Mouse (Mus musculus) stomach, postnatal 0 days (tissue): Measurements from ENCODE around the gene Lyzl6. TPM values are rescaled to one million over a fixed set of nuclear protein-coding genes. Genes with fewer than 3 reads are reported as not detected.

Source experiments
- ATAC-seq: fragments of 200-750 bp; cut with Nextera tagmentation; 2 replicates; pipeline ENCODE4 v1.8.0; 2017; ENCODE audit not compliant: low FRiP score, low TSS enrichment
- DNase-seq: peaks from one replicate; pipeline ENCODE4 v3.0.0-alpha.2; 2016; ENCODE audit warnings: low spot score
- H3K27ac ChIP-seq: fragments of 300-500 bp; sonication (generic); replicated peaks from 2 replicates; pipeline ENCODE4 v1.5.1; 2014; ENCODE audit warnings: mild to moderate bottlenecking, control low read depth
- H3K27me3 ChIP-seq: fragments of 300-500 bp; sonication (generic); 2 replicates; pipeline ENCODE4 v1.6.1; 2014; ENCODE audit warnings: low read length; ENCODE audit not compliant: control insufficient read depth, insufficient read depth
- H3K36me3 ChIP-seq: fragments of 300-500 bp; sonication (generic); 2 replicates; pipeline ENCODE4 v1.6.1; 2014; ENCODE audit warnings: low read length, mixed read lengths; ENCODE audit not compliant: control insufficient read depth, insufficient read depth
- H3K4me1 ChIP-seq: fragments of 300-500 bp; sonication (generic); replicated peaks from 2 replicates; pipeline ENCODE4 v1.6.1; 2014; ENCODE audit warnings: antibody characterized with exemption; ENCODE audit not compliant: control insufficient read depth, insufficient read depth
- H3K4me2 ChIP-seq: fragments of 300-500 bp; sonication (generic); replicated peaks from 2 replicates; pipeline ENCODE4 v1.6.1; 2014; ENCODE audit warnings: low read depth, mild to moderate bottlenecking, control low read depth, moderate library complexity
- H3K4me3 ChIP-seq: fragments of 300-500 bp; sonication (generic); 2 replicates; pipeline ENCODE4 v1.5.1; 2014; ENCODE audit warnings: low read depth, low read length, control low read depth
- H3K9ac ChIP-seq: fragments of 300-500 bp; sonication (generic); 2 replicates; pipeline ENCODE4 v1.6.1; 2014; ENCODE audit warnings: mild to moderate bottlenecking, low read length, control low read depth, mixed read lengths
- H3K9me3 ChIP-seq: fragments of 300-500 bp; sonication (generic); 2 replicates; pipeline ENCODE4 v1.6.1; 2016; ENCODE audit warnings: low read length; ENCODE audit not compliant: control insufficient read depth
- CTCF ChIP-seq: IDR thresholded peaks from 2 replicates; pipeline ENCODE4 v1.5.1; 2016; ENCODE audit warnings: antibody characterized with exemption, low read depth, mild to moderate bottlenecking, moderate library complexity
- EP300 ChIP-seq: optimal IDR thresholded peaks from 2 replicates; pipeline ENCODE3; 2016; ENCODE audit warnings: antibody characterized with exemption
- WGBS: fragments of 180-500 bp; shearing (Covaris S2); extraction: QIAGEN DNeasy Blood & Tissue Kit; methylation state at CpG from one replicate; pipeline ENCODE4 v1.1.7; 2014; 5-methylcytosine and 5-hydroxymethylcytosine counted together
- polyA plus RNA-seq: library from polyadenylated mRNA; unstranded; fragments of >200 nt; fragmentation: Nextera tagmentation; extraction: Ambion mirVana; gene quantifications from 2 replicates; pipeline ENCODE4 v1.2.1, GENCODE M21; 2015

Gene Lyzl6
- polyA plus RNA-seq, 1 experiment from 2014 or later = not detected

DNA sequence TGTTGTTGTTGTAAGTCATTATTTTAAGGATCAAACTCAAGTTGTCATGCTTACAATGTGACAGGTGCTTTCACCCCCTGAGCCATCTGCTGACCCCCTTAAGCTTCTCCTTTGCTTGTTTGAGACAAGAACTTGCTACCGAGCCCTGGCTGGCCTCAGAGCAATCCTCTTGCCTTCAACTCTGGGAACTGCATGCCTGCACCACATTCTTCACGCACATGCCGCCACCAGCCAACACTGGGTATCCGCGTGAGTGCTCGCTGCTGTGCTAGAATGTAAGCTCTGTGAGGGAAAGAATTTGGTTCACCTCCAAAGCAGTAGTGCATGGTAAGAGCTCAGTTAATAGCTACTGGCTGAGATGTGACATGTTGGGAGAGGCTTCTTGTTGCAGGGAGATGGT lies 2.4 kb downstream of the Lyzl6 start:
- H3K9me3 ChIP-seq = no peaks in the 10 kb centered on the region
- H3K4me1 ChIP-seq = no peaks in the 10 kb centered on the region
- no peak overlapping the region for H3K9ac ChIP-seq
- DNase-seq (no peak), ATAC-seq (no peak)
- H3K4me3 ChIP-seq = no peak overlapping the region
- TF ChIP-seq CTCF (no peak), EP300 (no peak)
- H3K27me3 ChIP-seq = peaks cover 3% of the 10 kb centered on the region; the same call in 1 of the 2 replicates
- WGBS = 71% methylated on average over 6 of the region's 6 CpGs
- no peak overlapping the region for H3K27ac ChIP-seq
- H3K36me3 ChIP-seq = no peaks in the 10 kb centered on the region
- no peak overlapping the region for H3K4me2 ChIP-seq

DNA sequence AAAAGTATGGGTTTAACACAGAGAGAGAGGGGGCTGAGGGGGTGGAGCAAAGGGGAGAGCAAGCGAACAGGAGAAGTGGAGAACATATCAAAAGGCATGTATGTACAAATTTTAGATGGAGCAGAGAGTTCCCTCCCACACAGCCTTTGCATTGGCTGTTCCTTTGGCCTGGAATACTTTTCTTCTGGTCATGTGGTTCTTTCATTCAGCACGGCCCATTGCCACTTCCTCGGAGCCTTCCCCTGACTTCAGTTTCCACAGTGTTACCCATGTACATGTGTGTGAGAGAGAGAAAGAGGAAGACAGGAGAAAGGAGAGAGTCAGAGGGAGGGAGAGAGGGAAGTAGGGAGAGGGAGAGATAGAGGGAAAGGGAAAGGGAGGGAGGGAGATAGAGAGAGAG lies 3.2 kb downstream of the Lyzl6 start:
- no peak overlapping the region for H3K4me3 ChIP-seq
- 71% methylated on average over 3 of the region's 3 CpGs for WGBS
- H3K9me3 ChIP-seq = no peaks in the 10 kb centered on the region
- TF ChIP-seq CTCF (no peak), EP300 (no peak)
- no peak overlapping the region for H3K27ac ChIP-seq
- ATAC-seq (no peak), DNase-seq (no peak)
- no peak overlapping the region for H3K9ac ChIP-seq
- H3K4me2 ChIP-seq = no peak overlapping the region
- no peaks in the 10 kb centered on the region for H3K4me1 ChIP-seq
- H3K27me3 ChIP-seq = no peaks in the 10 kb centered on the region
- H3K36me3 ChIP-seq = no peaks in the 10 kb centered on the region

DNA sequence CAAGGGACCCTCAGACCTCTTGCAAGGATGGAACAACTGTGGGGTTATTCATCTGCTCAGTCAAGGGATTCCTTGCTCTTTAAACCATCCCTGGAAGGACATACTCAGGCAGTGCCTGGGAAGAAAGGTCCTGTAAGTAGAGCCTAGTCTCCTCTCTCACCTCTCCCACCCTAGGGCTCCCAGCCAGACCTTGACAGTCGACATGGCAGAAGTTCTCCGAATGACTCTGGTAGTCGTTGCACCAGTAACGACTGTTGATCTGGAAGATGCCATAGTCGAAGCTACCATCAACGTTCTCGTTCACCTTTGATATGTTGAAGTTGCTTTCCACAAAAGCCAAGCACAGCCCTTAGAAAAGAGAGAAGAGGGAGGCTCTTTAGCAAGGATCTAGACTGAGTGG lies 3.9 kb downstream of the Lyzl6 start:
- no peaks in the 10 kb centered on the region for H3K36me3 ChIP-seq
- DNase-seq = no peak
- H3K27ac ChIP-seq = no peak overlapping the region
- H3K27me3 ChIP-seq = no peaks in the 10 kb centered on the region
- no peak for ATAC-seq
- TF ChIP-seq CTCF = no peak
- TF ChIP-seq EP300 = no peak
- no peak overlapping the region for H3K4me3 ChIP-seq
- 82% methylated on average over 7 of the region's 7 CpGs for WGBS
- no peaks in the 10 kb centered on the region for H3K9me3 ChIP-seq
- no peak overlapping the region for H3K9ac ChIP-seq
- no peak overlapping the region for H3K4me2 ChIP-seq
- H3K4me1 ChIP-seq = no peaks in the 10 kb centered on the region

DNA sequence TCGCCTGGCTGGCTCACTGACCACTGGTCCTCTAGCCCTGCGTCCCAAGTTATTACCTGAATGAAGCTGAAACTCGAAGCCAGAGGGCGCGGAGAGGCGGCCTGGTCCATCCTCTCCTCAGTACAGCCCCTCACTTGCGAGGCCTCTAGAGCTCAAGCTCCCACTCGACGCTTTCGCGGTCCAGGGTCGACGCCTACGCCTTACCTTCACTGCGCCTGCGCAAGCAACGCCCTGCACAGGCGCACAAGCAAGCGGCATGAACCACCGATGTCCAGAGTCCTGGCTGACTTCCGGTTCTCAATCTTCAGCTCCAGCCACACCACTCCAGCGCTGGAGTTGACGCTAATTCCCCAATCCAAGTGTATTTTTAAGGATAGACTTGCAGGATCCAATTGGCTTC lies 11.2 kb downstream of the Lyzl6 start:
- H3K9ac ChIP-seq = no peak overlapping the region
- no peak for DNase-seq
- no peak for TF ChIP-seq CTCF
- TF ChIP-seq EP300 = no peak
- whole genome bisulfite sequencing = 73% methylated on average over 23 of the region's 23 CpGs
- no peak overlapping the region for H3K27ac ChIP-seq
- no peaks in the 10 kb centered on the region for H3K4me1 ChIP-seq
- no peaks in the 10 kb centered on the region for H3K36me3 ChIP-seq
- no peak overlapping the region for H3K4me2 ChIP-seq
- H3K4me3 ChIP-seq = no peak overlapping the region
- H3K9me3 ChIP-seq = no peaks in the 10 kb centered on the region
- no peak for ATAC-seq
- H3K27me3 ChIP-seq = no peaks in the 10 kb centered on the region

DNA sequence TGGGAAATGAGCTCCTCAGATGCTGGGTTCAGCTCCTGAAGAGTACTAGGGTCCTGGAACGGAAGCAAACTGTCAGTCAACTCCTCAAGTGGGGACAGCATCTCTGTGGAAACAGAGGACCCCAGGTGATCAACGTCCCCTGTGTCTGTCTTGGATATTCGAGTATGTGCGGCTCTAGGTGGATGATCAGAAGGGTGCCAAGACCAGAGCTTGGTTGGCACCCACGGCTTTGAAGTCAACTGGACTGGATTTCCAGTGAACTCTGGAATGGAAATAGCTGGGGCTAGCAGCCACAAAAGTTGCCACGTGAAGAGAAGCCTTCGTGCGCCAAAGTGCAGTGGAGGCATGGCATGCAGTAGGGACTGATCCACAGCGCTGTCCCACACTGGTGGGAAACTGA lies 17.6 kb downstream of the Lyzl6 start, which contains the start of gene Gm884:
Gm884 (minus strand) TSS at position 101 of the 400 bp plus-strand sequence.
- Histone ChIP-seq H3K4me3 (no peak within 1 kb of the TSS), H3K36me3 (no peaks in the 10 kb centered on the region), H3K27ac (no peak within 1 kb of the TSS), H3K27me3 (no peaks in the 10 kb centered on the region), H3K9ac (no peak within 1 kb of the TSS), H3K4me1 (no peaks in the 10 kb centered on the region), H3K4me2 (no peak within 1 kb of the TSS), H3K9me3 (no peaks in the 10 kb centered on the region)
- ATAC-seq (no peak), DNase-seq (no peak)
- WGBS = 82% methylated on average over 9 of the region's 9 CpGs
- TF ChIP-seq EP300 = no peak
- no peak for TF ChIP-seq CTCF

DNA sequence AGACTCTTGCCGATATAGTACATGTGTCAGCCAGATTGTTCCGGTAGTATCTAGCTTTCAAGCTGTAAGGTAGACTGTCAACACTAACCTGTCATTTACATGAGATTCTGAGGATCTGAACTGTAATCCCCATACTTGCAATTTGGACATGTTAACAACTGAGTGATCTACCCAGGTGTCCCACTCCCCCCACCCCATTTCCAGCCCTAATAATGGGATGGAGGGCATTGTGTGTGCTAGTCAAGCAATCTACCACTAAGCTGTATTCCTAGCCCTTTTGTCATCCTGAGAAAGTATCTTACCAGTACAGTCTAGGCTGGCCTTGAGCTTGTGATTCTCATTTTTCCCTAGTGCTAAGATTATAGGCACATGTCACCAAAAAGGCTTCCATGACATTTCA lies 27.9 kb downstream of the Lyzl6 start:
- WGBS = 93% methylated on average over 2 of the region's 2 CpGs
- Histone ChIP-seq H3K27me3 (no peaks in the 10 kb centered on the region), H3K27ac (no peak overlapping the region), H3K36me3 (no peaks in the 10 kb centered on the region), H3K9me3 (no peaks in the 10 kb centered on the region), H3K9ac (no peak overlapping the region), H3K4me3 (no peak overlapping the region), H3K4me2 (no peak overlapping the region), H3K4me1 (no peaks in the 10 kb centered on the region)
- ATAC-seq (no peak), DNase-seq (no peak)
- TF ChIP-seq CTCF = no peak
- no peak for TF ChIP-seq EP300
